Mouse (Mus musculus) inflammation-experienced regulatory T-cells, adult 16 weeks (primary cell): Measurements from ENCODE around the gene Lrba. TPM values are rescaled to one million over a fixed set of nuclear protein-coding genes. Genes with fewer than 3 reads are reported as not detected.

Source experiments
- polyA plus RNA-seq: library from polyadenylated mRNA; unstranded; fragments of 100-300 nt; shearing (Covaris generic); gene quantifications from one replicate; pipeline ENCODE4 v1.2.1, GENCODE M21; 2017

Gene Lrba
- polyA plus RNA-seq: 28.9 TPM

GRCm38 (mm10) chr3:86224564-86225421 lies at the start of gene Lrba:
Gene Lrba (plus strand): TSS chr3:86224680.

GRCm38 (mm10) chr3:86548091-86549015 lies 323.9 kb downstream of the Lrba start, which contains the start of gene Mab21l2:
Gene Mab21l2 (minus strand): TSS chr3:86548629.

Other genes with a start within 250 kb of the Lrba start
- gene Prss48, start 222.2 kb upstream of the Lrba start, polyA plus RNA-seq: not detected
- gene Rps3a1, start 82.0 kb upstream of the Lrba start, polyA plus RNA-seq: 1,828 TPM